ENCODE assay signal across 16 mouse cellular contexts in the genomic region with DNA sequence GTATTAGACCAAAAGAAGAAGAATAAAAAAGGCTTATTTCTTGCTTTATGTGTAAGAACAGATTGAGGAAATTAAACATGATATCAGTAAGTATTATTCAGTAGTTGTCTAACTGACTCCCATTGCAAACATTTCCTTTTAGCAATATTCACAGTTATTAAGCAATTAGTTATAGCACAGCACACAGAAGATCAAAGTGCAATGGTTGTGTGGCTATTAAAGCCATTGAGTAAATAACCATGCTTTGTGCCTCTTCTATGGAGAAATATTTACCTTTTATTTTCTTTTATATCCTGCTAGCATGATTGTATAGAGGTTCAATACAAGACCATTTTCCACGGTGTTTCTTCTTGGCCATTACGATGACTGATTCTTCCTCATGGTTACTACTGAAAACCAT.
"Had no signal": no experiment of that assay in that cellular context is flagged by ENCODE, and none has a peak within 500 bp of the region (broad histone marks: within the 10 kb centered on the region; RNA-seq: fewer than 3 reads in every experiment).

No protein-coding gene starts in this region.

- H3K4me1 ChIP-seq: neural tube, embryonic 12.5 days; neural tube, embryonic 13.5 days; neural tube, embryonic 15.5 days; stomach, embryonic 15.5 days had no signal

- H3K9ac ChIP-seq: neural tube, embryonic 12.5 days; neural tube, embryonic 13.5 days; neural tube, embryonic 15.5 days; stomach, embryonic 15.5 days had no signal

- DNase-seq: retina, postnatal 1 day; right cerebral cortex, adult 18-20 months; right cerebral cortex, postnatal 14 days; right cerebral cortex, postnatal 25 days; right cerebral cortex, postnatal 4 days; spleen, adult 18-20 months; thymus, adult 18-20 months; thymus, adult 2 months; thymus, postnatal 14 days; thymus, postnatal 25 days; thymus, postnatal 36 days; thymus, postnatal 4 days had no signal

- H3K27ac ChIP-seq: neural tube, embryonic 12.5 days; neural tube, embryonic 13.5 days; neural tube, embryonic 15.5 days; stomach, embryonic 15.5 days had no signal

- H3K9me3 ChIP-seq: stomach, embryonic 15.5 days had no signal

- H3K4me2 ChIP-seq: neural tube, embryonic 12.5 days; neural tube, embryonic 13.5 days; neural tube, embryonic 15.5 days; stomach, embryonic 15.5 days had no signal

- H3K27me3 ChIP-seq: neural tube, embryonic 12.5 days; neural tube, embryonic 13.5 days; neural tube, embryonic 15.5 days; stomach, embryonic 15.5 days had no signal

- H3K36me3 ChIP-seq: neural tube, embryonic 12.5 days; neural tube, embryonic 13.5 days; neural tube, embryonic 15.5 days; stomach, embryonic 15.5 days had no signal

- H3K4me3 ChIP-seq: neural tube, embryonic 12.5 days; neural tube, embryonic 13.5 days; neural tube, embryonic 15.5 days; stomach, embryonic 15.5 days had no signal
